Mouse (Mus musculus): Measurements from ENCODE around the gene Cd276. TPM values are rescaled to one million over a fixed set of nuclear protein-coding genes. Genes with fewer than 3 reads are reported as not detected.
A peak's percentile ranks its signal among the peaks of the same experiment; 100 is the strongest.

Gene Cd276
- polyA plus RNA-seq, 1 experiment from 2014 or later, result 57.3 TPM

- H3K27ac ChIP-seq, result no peak overlapping the region
- H3K4me3 ChIP-seq, result no peak overlapping the region
- no peaks in the 10 kb centered on the region for H3K27me3 ChIP-seq
- H3K36me3 ChIP-seq, result peaks cover 5% of the 10 kb centered on the region; the same call in 1 of the 2 replicates
- H3K9ac ChIP-seq, result no peak overlapping the region
- H3K4me2 ChIP-seq (replicated peaks), result no peak overlapping the region
- H3K4me1 ChIP-seq, result no peaks in the 10 kb centered on the region
- H3K9me3 ChIP-seq, result no peaks in the 10 kb centered on the region
- ATAC-seq (ENCODE audit: insufficient number of reproducible peaks, insufficient read depth, low FRiP score, low TSS enrichment), result no peak
- WGBS, result 68% methylated on average over 4 of the region's 4 CpGs
These were observed 57.3 kb downstream of the Cd276 start for GRCm38 (mm10) chr9:58497942-58498341.

- Histone ChIP-seq H3K9ac (no peak overlapping the region), H3K4me1 (no peaks in the 10 kb centered on the region), H3K4me2 (replicated peaks) (no peak overlapping the region), H3K4me3 (no peak overlapping the region), H3K9me3 (no peaks in the 10 kb centered on the region), H3K27me3 (no peaks in the 10 kb centered on the region), H3K36me3 (peaks cover 7% of the 10 kb centered on the region; the same call in 1 of the 2 replicates), H3K27ac (no peak overlapping the region)
- ATAC-seq (ENCODE audit: insufficient number of reproducible peaks, insufficient read depth, low FRiP score, low TSS enrichment), result no peak
- WGBS, result 33% methylated on average over 4 of the region's 4 CpGs
These were observed 58.6 kb downstream of the Cd276 start for GRCm38 (mm10) chr9:58496470-58497182.

GRCm38 (mm10) chr9:58495035-58495434, 60.2 kb downstream of the Cd276 start:
- H3K4me3 ChIP-seq, result no peak overlapping the region
- H3K9ac ChIP-seq, result no peak overlapping the region
- peaks cover 7% of the 10 kb centered on the region; the same call in 1 of the 2 replicates for H3K36me3 ChIP-seq
- no peaks in the 10 kb centered on the region for H3K9me3 ChIP-seq
- H3K27ac ChIP-seq, result no peak overlapping the region
- no peak for ATAC-seq (ENCODE audit: insufficient number of reproducible peaks, insufficient read depth, low FRiP score, low TSS enrichment)
- H3K4me1 ChIP-seq, result peaks cover 8% of the 10 kb centered on the region
- 74% methylated on average over 2 of the region's 2 CpGs for WGBS
- 0 out of 2 replicates have a peak, but pooled peaks cover 5% of the 10 kb centered on the region for H3K27me3 ChIP-seq
- H3K4me2 ChIP-seq (replicated peaks), result no peak overlapping the region

GRCm38 (mm10) chr9:58490391-58490790, 64.8 kb downstream of the Cd276 start:
- Histone ChIP-seq H3K27ac (no peak overlapping the region), H3K4me1 (peaks cover 22% of the 10 kb centered on the region), H3K4me3 (peak overlapping the region; percentile 64)

GRCm38 (mm10) chr9:58489865-58490165, 65.4 kb downstream of the Cd276 start:
- Histone ChIP-seq H3K4me1 (peaks cover 22% of the 10 kb centered on the region), H3K27me3 (peaks cover 25% of the 10 kb centered on the region), H3K4me3 (peak overlapping the region; percentile 64), H3K36me3 (0 out of 2 replicates have a peak, but pooled peaks cover 2% of the 10 kb centered on the region), H3K9me3 (no peaks in the 10 kb centered on the region), H3K4me2 (replicated peaks) (peak overlapping the region; percentile 91), H3K27ac (no peak overlapping the region), H3K9ac (peak overlapping the region; percentile 46)
- ATAC-seq (ENCODE audit: insufficient number of reproducible peaks, insufficient read depth, low FRiP score, low TSS enrichment), result no peak
- whole genome bisulfite sequencing, result 6% methylated on average over 7 of the region's 7 CpGs

More at GRCm38 (mm10) chr9:58490391-58490790, 64.8 kb downstream of the Cd276 start:
- Histone ChIP-seq H3K9me3 (no peaks in the 10 kb centered on the region), H3K9ac (peak overlapping the region; percentile 46; the same call in 1 of the 2 replicates), H3K36me3 (0 out of 2 replicates have a peak, but pooled peaks cover 2% of the 10 kb centered on the region), H3K27me3 (peaks cover 22% of the 10 kb centered on the region), H3K4me2 (replicated peaks) (peak overlapping the region; percentile 91)
- ATAC-seq (ENCODE audit: insufficient number of reproducible peaks, insufficient read depth, low FRiP score, low TSS enrichment), result no peak
- 62% methylated on average over 2 of the region's 2 CpGs for WGBS

GRCm38 (mm10) chr9:58489133-58489864, 65.9 kb downstream of the Cd276 start:
- ATAC-seq (ENCODE audit: insufficient number of reproducible peaks, insufficient read depth, low FRiP score, low TSS enrichment), result peak; percentile 44; the same call in 1 of the 2 replicates
- H3K36me3 ChIP-seq, result 0 out of 2 replicates have a peak, but pooled peaks cover 2% of the 10 kb centered on the region
- peaks cover 25% of the 10 kb centered on the region for H3K27me3 ChIP-seq
- WGBS, result 2% methylated on average over 13 of the region's 13 CpGs
- peak overlapping the region; percentile 91 for H3K4me2 ChIP-seq (replicated peaks)
- peaks cover 22% of the 10 kb centered on the region for H3K4me1 ChIP-seq
- peak overlapping the region; percentile 64 for H3K4me3 ChIP-seq
- H3K27ac ChIP-seq, result no peak overlapping the region
- no peaks in the 10 kb centered on the region for H3K9me3 ChIP-seq
- peak overlapping the region; percentile 81 for H3K9ac ChIP-seq

- Histone ChIP-seq H3K9me3 (no peaks in the 10 kb centered on the region), H3K4me3 (peak within 1 kb of the TSS; percentile 64), H3K27me3 (peaks cover 25% of the 10 kb centered on the region), H3K36me3 (0 out of 2 replicates have a peak, but pooled peaks cover 2% of the 10 kb centered on the region), H3K9ac (peak within 1 kb of the TSS; percentile 81), H3K27ac (peak within 1 kb of the TSS; percentile 89), H3K4me1 (peaks cover 22% of the 10 kb centered on the region), H3K4me2 (replicated peaks) (peak within 1 kb of the TSS; percentile 91)
- under 1% methylated on average over 86 of the region's 104 CpGs for WGBS
- peak; percentile 72 for ATAC-seq (ENCODE audit: insufficient number of reproducible peaks, insufficient read depth, low FRiP score, low TSS enrichment)
These were observed 67.1 kb downstream of the Cd276 start, which contains the start of gene Insyn1 for GRCm38 (mm10) chr9:58487851-58488801. Gene Insyn1 (plus strand): TSS chr9:58488603.

GRCm38 (mm10) chr9:58487076-58487475, 68.2 kb downstream of the Cd276 start:
- no peak for ATAC-seq (ENCODE audit: insufficient number of reproducible peaks, insufficient read depth, low FRiP score, low TSS enrichment)
- no peak overlapping the region for H3K4me3 ChIP-seq
- H3K27me3 ChIP-seq, result peaks cover 25% of the 10 kb centered on the region

More at GRCm38 (mm10) chr9:58487076-58487475, 68.2 kb downstream of the Cd276 start:
- H3K27ac ChIP-seq, result no peak overlapping the region
- no peaks in the 10 kb centered on the region for H3K9me3 ChIP-seq
- 0 out of 2 replicates have a peak, but pooled peaks cover under 1% of the 10 kb centered on the region for H3K36me3 ChIP-seq
- H3K9ac ChIP-seq, result no peak overlapping the region
- H3K4me2 ChIP-seq (replicated peaks), result no peak overlapping the region
- 12% methylated on average over 3 of the region's 3 CpGs for WGBS
- peaks cover 22% of the 10 kb centered on the region for H3K4me1 ChIP-seq

Other genes starting within 250 kb of the Cd276 start
- 27.5 and 29.3 TPM in 2 replicates for gene Loxl1, start 242.3 kb downstream of the Cd276 start, polyA plus RNA-seq (2016; fragmentation: Nextera tagmentation; extraction: Ambion mirVana)
- gene Tbc1d21, start 185.0 kb downstream of the Cd276 start, polyA plus RNA-seq (2016; fragmentation: Nextera tagmentation; extraction: Ambion mirVana), result not detected in 2 replicates
- gene Insyn1, start 66.8 kb downstream of the Cd276 start, polyA plus RNA-seq (2016; fragmentation: Nextera tagmentation; extraction: Ambion mirVana), result 5.9 and 6.1 TPM in 2 replicates
- 76.7 and 76.8 TPM in 2 replicates for gene Nptn, start 26.8 kb upstream of the Cd276 start, polyA plus RNA-seq (2016; fragmentation: Nextera tagmentation; extraction: Ambion mirVana)
- 2.1 and 3.6 TPM in 2 replicates for gene Rec114, start 188.5 kb upstream of the Cd276 start, polyA plus RNA-seq (2016; fragmentation: Nextera tagmentation; extraction: Ambion mirVana)

Data from embryonic facial prominence, embryonic 12.5 days (tissue).